Comparison of ENCODE assay signal across 8 mouse cellular contexts in genomic region chr3:96601941-96602703, GRCm38 (mm10). TPM values are rescaled to one million over a fixed set of nuclear protein-coding genes. Genes with fewer than 3 reads are reported as not detected.
DNase-seq lines count a peak whose midpoint lies in the region; ATAC-seq and TF ChIP-seq lines count a peak whose summit lies in the region.

No protein-coding gene starts in this region.

- H3K36me3 ChIP-seq in forebrain, embryonic 15.5 days, result no peaks in the 10 kb centered on the region
- H3K36me3 ChIP-seq in intestine, embryonic 15.5 days, result no peaks in the 10 kb centered on the region
- H3K36me3 ChIP-seq in testis, adult 2 months (ENCODE audit: control insufficient read depth, insufficient read depth, low read length), result no peaks in the 10 kb centered on the region

- TF ChIP-seq POLR2A in testis, adult 2 months (IDR thresholded peaks at IDR 0.05; ENCODE audit: control insufficient read depth, low read depth, low read length), result no peak

- H3K9ac ChIP-seq in forebrain, embryonic 15.5 days (replicated peaks), result peak overlapping the region; percentile 94
- H3K9ac ChIP-seq in intestine, embryonic 15.5 days, result peak overlapping the region; percentile 77

- H3K4me2 ChIP-seq in forebrain, embryonic 15.5 days (replicated peaks), result peak overlapping the region; percentile 54
- peak overlapping the region; percentile 80 for H3K4me2 ChIP-seq in intestine, embryonic 15.5 days (replicated peaks)

- H3K4me3 ChIP-seq in forebrain, embryonic 15.5 days, result peak overlapping the region; percentile 86
- peak overlapping the region; percentile 71 for H3K4me3 ChIP-seq in intestine, embryonic 15.5 days (replicated peaks)
- no peak overlapping the region for H3K4me3 ChIP-seq in testis, adult 2 months (ENCODE audit: control insufficient read depth, low read depth, low read length)

- 6% methylated on average over 10 of the region's 10 CpGs for WGBS in forebrain, embryonic 15.5 days
- WGBS in intestine, embryonic 15.5 days, result 29% methylated on average over 10 of the region's 10 CpGs

- no peak for ATAC-seq in forebrain, embryonic 15.5 days (replicated peaks)
- ATAC-seq in intestine, embryonic 15.5 days, result no peak
- ATAC-seq in activated CD4-positive, CD25-positive, alpha-beta regulatory T cell, adult 4 months, result no peak

- H3K4me1 ChIP-seq in forebrain, embryonic 15.5 days, result peaks cover 73% of the 10 kb centered on the region
- H3K4me1 ChIP-seq in intestine, embryonic 15.5 days (replicated peaks), result peaks cover 30% of the 10 kb centered on the region
- H3K4me1 ChIP-seq in testis, adult 2 months (ENCODE audit: control insufficient read depth, insufficient read depth, low read length), result peaks cover 11% of the 10 kb centered on the region

- TF ChIP-seq CTCF in testis, adult 2 months (IDR thresholded peaks at IDR 0.05; ENCODE audit: control insufficient read depth, insufficient read depth, insufficient replicate concordance, low read depth, low read length), result no peak

- peak; percentile 56 to 87 for DNase-seq in adrenal gland, adult (ENCODE audit: inconsistent age in 2 of 2, low spot score in 1 of 2)
- DNase-seq in adrenal gland, adult 18-20 months (ENCODE audit: low spot score in 2 of 2), result no peak
- DNase-seq in adipocyte (ENCODE audit: low spot score), result peak; percentile 80
- peak; percentile 49 for DNase-seq in lung, postnatal 14 days

- no peaks in the 10 kb centered on the region for H3K27me3 ChIP-seq in forebrain, embryonic 15.5 days
- peaks cover 21% of the 10 kb centered on the region for H3K27me3 ChIP-seq in intestine, embryonic 15.5 days (replicated peaks)
- H3K27me3 ChIP-seq in testis, adult 2 months (ENCODE audit: control insufficient read depth, insufficient read depth, low read length), result no peaks in the 10 kb centered on the region

- no peaks in the 10 kb centered on the region for H3K9me3 ChIP-seq in forebrain, embryonic 15.5 days
- no peaks in the 10 kb centered on the region for H3K9me3 ChIP-seq in intestine, embryonic 15.5 days

- peak overlapping the region; percentile 96 for H3K27ac ChIP-seq in forebrain, embryonic 15.5 days (replicated peaks)
- H3K27ac ChIP-seq in intestine, embryonic 15.5 days, result peak overlapping the region; percentile 98
- H3K27ac ChIP-seq in testis, adult 2 months (ENCODE audit: control insufficient read depth, insufficient read depth, low read depth, low read length), result peak overlapping the region; percentile 64

RNA-seq across cellular contexts. Expression of gene Lix1l, which starts 1.2 kb away (rescaled TPM):
- total RNA-seq in adrenal gland, adult 18-20 months (2021), result 10 to 100 TPM; 24.4 to 39.1 TPM
- 5.0 and 6.4 TPM in 2 replicates for polyA plus RNA-seq in forebrain, embryonic 15.5 days (2015; fragmentation: Nextera tagmentation; extraction: Ambion mirVana)
- 4.8 and 5.7 TPM in 2 replicates for polyA plus RNA-seq in intestine, embryonic 15.5 days (2015; fragmentation: Nextera tagmentation; extraction: Ambion mirVana)
- polyA plus RNA-seq in testis, adult 2 months (2012; rRNA removed), result 6.2 and 8.1 TPM in 2 replicates
- under 1 TPM; 0.09 to 0.14 TPM for polyA plus RNA-seq in activated CD4-positive, CD25-positive, alpha-beta regulatory T cell, adult 4 months (2017; shearing (Covaris generic))

RNA-seq across cellular contexts. Expression of gene Ankrd34a, which starts 5.7 kb away (rescaled TPM):
- under 1 TPM; 0.76 to 0.77 TPM for total RNA-seq in adrenal gland, adult 18-20 months (2021)
- polyA plus RNA-seq in forebrain, embryonic 15.5 days (2015; fragmentation: Nextera tagmentation; extraction: Ambion mirVana), result 12.5 and 13.4 TPM in 2 replicates
- polyA plus RNA-seq in intestine, embryonic 15.5 days (2015; fragmentation: Nextera tagmentation; extraction: Ambion mirVana), result 1.9 and 2.3 TPM in 2 replicates
- 0.12 TPM in 1 of 2 replicates, not detected in the other for polyA plus RNA-seq in testis, adult 2 months (2012; rRNA removed)
- not detected for polyA plus RNA-seq in activated CD4-positive, CD25-positive, alpha-beta regulatory T cell, adult 4 months (2017; shearing (Covaris generic))

RNA-seq across cellular contexts. Expression of gene Polr3gl, which starts 8.1 kb away (rescaled TPM):
- 10 to 100 TPM; 35.5 to 38.8 TPM for total RNA-seq in adrenal gland, adult 18-20 months (2021)
- 42.4 and 45.3 TPM in 2 replicates for polyA plus RNA-seq in forebrain, embryonic 15.5 days (2015; fragmentation: Nextera tagmentation; extraction: Ambion mirVana)
- polyA plus RNA-seq in intestine, embryonic 15.5 days (2015; fragmentation: Nextera tagmentation; extraction: Ambion mirVana), result 26.5 and 31.3 TPM in 2 replicates
- polyA plus RNA-seq in testis, adult 2 months (2012; rRNA removed), result 13.9 and 17.8 TPM in 2 replicates
- 10 to 100 TPM; 25.1 to 35.6 TPM for polyA plus RNA-seq in activated CD4-positive, CD25-positive, alpha-beta regulatory T cell, adult 4 months (2017; shearing (Covaris generic))

RNA-seq across cellular contexts. Expression of gene Gm16253, which starts 25.3 kb away (rescaled TPM):
- total RNA-seq in adrenal gland, adult 18-20 months (2021), result not detected
- polyA plus RNA-seq in forebrain, embryonic 15.5 days (2015; fragmentation: Nextera tagmentation; extraction: Ambion mirVana), result 0.92 and 2.0 TPM in 2 replicates
- 0.67 and 1.5 TPM in 2 replicates for polyA plus RNA-seq in intestine, embryonic 15.5 days (2015; fragmentation: Nextera tagmentation; extraction: Ambion mirVana)
- not detected in 2 replicates for polyA plus RNA-seq in testis, adult 2 months (2012; rRNA removed)
- polyA plus RNA-seq in activated CD4-positive, CD25-positive, alpha-beta regulatory T cell, adult 4 months (2017; shearing (Covaris generic)), result not detected

RNA-seq across cellular contexts. Expression of gene Rbm8a, which starts 27.6 kb away (rescaled TPM):
- 10 to 100 TPM; 89.7 to 89.8 TPM for total RNA-seq in adrenal gland, adult 18-20 months (2021)
- 132 and 144 TPM in 2 replicates for polyA plus RNA-seq in forebrain, embryonic 15.5 days (2015; fragmentation: Nextera tagmentation; extraction: Ambion mirVana)
- polyA plus RNA-seq in intestine, embryonic 15.5 days (2015; fragmentation: Nextera tagmentation; extraction: Ambion mirVana), result 113 and 118 TPM in 2 replicates
- 8.0 and 8.7 TPM in 2 replicates for polyA plus RNA-seq in testis, adult 2 months (2012; rRNA removed)
- polyA plus RNA-seq in activated CD4-positive, CD25-positive, alpha-beta regulatory T cell, adult 4 months (2017; shearing (Covaris generic)), result 100 to 1,000 TPM in 1 of 2 experiments, 10 to 100 TPM in 1; 98.9 to 135 TPM

Comparison
In these comparisons a context has a peak if more than half of its experiments do, and no peak if none do; other contexts are left out.
1. DNase-seq: peak in adrenal gland, adult (2 of 2), adipocyte (single experiment) and lung, postnatal 14 days (single experiment); none in adrenal gland, adult 18-20 months (0 of 2).
2. Peak in every context shown above with its lines, with median percentiles within 50 percentile points of each other: H3K27ac ChIP-seq.